Mouse (Mus musculus) large intestine, adult 2 months (tissue): ENCODE measurements around the gene Kmt5b. TPM values are rescaled to one million over a fixed set of nuclear protein-coding genes. Genes with fewer than 3 reads are reported as not detected.
A peak's percentile ranks its signal among the peaks of the same experiment; 100 is the strongest.

Source experiments
- DNase-seq: peaks from one replicate; pipeline ENCODE4 v3.0.0-alpha.2; 2012; ENCODE audit warnings: low read depth, low spot score
- WGBS: fragments of 180-500 bp; shearing (Covaris S2); methylation state at CpG from one replicate; pipeline ENCODE4 v1.1.7; 2018; 5-methylcytosine and 5-hydroxymethylcytosine counted together
- polyA plus RNA-seq: library from polyadenylated mRNA; depleted of rRNA; stranded (reverse); fragments of >200 nt; gene quantifications from 2 replicates; pipeline ENCODE4 v1.2.3, GENCODE M21; 2012

Kmt5b gene
- polyA plus RNA-seq, 1 experiment, result 9.9 TPM

GRCm38 (mm10) chr19:3840214-3840651 lies 73.0 kb downstream of the Kmt5b start:
- WGBS, result 18% methylated on average over 5 of the region's 5 CpGs
- no peak for DNase-seq

GRCm38 (mm10) chr19:3840685-3841084 lies 73.5 kb downstream of the Kmt5b start:
- no peak for DNase-seq
- 58% methylated on average over 5 of the region's 5 CpGs for WGBS

DNA sequence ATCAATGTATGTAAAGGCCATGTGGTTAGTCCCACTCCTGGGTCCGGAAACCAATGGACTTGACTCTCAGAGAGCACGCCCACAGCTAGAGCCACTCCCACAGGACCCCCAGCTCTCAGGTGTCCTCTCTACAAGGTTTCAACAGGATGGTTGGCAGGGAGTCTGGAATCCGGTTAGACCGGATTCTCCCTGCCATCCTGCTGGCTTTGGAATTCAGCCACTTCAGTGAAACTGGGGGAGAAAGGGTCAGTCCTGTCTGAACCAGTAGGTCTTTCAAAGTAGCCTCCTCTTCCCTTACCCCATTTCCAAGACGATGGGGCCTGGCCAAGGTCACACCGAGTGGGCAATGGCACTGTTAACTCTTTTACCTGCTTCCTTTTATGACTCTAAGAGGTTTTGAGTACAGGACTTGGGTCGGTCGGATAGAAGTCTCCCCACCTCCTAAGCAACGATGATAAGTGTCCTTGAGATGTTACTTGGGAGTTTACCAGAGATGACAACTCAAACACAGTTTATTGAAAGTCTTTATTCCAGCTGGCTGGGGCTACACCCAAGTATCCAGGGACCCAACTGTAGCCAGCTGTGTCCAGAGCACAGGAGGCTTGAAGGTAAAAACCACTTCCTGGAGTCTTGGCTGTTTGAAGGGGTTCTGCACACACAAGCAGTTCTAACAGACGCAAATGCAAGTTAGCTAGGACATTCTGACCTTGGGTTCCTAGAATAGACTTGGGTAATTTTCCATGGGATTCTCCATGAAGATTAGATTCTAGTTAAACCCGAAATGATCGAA lies 75.3 kb downstream of the Kmt5b start:
- DNase-seq, result no peak
- WGBS, result 30% methylated on average over 12 of the region's 12 CpGs

GRCm38 (mm10) chr19:3843629-3844028 lies 76.4 kb downstream of the Kmt5b start:
- DNase-seq, result no peak
- WGBS, result 44% methylated on average over 2 of the region's 2 CpGs

DNA sequence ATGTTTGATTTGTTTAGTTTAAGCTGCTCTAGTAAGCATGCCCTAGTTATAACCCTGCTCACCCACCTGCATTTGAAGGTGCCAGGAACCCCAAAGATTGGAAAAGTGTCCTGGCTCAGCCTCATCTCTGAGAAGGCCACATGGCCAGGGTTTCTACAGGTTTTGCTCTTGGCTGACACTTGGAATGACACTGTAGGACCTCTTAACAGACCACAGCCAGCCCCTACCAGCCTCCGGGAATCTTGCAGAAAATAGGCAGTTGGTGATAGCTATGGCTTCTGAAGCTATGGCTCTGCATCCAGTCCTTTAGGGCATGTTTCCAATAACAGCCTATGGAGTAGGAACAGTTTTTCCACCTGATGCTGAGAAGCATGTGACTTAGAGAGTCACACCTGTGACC lies 77.6 kb downstream of the Kmt5b start:
- 88% methylated on average over 1 of the region's 1 CpGs for WGBS
- no peak for DNase-seq

DNA sequence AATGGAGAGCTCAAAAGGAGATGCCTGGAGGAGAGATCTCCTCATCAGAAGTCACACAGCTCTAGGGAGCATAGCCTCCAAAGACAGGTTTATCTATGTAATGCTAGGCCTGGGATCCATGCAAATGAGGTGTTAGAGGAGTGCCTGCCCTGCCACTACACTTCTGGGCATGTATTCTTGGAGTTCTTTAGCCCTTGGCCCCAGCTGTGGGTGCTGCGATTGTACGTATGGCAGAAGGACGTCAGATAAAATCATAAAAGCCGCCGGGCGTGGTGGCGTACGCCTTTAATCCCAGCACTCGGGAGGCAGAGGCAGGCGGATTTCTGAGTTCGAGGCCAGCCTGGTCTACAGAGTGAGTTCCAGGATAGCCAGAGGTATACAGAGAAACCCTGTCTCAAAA lies 78.1 kb downstream of the Kmt5b start:
- WGBS, result 73% methylated on average over 11 of the region's 11 CpGs
- no peak for DNase-seq

DNA sequence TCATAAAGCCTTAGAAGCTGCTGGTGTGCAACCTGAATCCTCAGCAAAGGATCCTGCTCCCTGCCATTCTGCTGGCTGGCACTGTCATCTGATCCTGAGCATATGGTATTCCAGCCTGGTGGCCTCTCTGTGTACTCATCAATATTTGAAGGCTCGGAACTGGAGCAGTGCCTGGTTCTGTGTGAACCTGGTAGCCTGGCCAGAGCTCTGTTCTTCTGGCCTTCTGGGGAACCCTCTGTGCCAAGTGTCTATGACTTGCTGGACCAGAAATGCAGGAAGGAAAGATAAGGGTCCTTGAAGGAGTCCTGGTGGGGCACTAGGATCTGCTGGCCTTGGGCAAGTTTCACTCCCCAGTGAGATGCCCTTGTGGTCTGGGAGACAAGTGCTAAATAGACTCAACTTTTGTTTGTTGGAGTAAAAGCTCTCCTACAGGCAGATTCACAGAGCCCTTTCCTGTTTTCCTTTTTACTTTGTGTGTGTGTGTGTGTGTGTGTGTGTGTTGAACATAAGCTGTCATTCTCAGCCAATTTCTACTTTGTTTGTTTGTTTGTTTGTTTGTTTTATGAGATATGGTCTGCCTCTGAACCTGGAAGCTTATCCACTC lies 78.7 kb downstream of the Kmt5b start:
- DNase-seq, result no peak

DNA sequence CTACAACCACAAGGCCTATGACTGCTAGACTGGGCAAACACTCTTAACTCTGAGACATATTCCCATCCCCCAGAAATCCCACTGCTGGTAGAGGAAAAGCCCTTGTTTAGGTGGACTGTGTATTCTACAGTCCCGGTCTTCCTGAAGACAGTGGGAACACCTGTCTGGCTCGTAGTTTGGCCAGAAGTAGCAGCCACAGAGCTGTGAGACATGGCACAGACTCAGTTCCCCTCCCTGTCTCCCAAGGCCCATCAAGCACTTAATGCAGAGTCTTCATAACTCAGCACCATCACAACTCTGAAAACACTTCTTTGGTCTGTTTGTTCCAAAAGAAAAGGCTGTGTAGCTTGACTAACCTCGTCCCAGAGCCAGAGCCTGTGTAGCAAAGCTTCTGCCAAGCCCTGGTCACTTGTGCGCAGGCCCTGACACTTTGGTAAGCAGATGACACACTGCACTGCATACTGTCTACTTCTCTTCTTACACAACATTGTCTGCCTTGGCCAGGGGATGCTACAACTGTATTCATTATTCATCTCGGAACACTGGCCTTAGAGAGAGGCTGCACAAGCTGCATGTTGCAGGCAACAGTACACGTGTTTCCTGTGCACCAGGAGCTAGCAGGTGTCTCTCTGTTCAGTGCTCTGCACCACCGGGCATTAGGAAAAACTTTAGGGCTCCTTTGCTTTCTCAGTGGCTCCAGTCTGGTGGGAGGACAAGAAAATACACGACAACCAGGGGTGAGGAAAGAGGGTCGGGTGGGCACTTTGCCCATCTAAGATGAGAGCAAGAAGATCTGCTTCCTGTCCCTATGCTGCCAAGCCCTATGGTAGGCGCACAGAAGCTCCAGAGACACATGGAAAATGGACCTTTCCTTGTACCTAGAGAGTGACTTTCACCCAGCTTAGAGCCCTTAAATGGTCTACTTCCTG lies 79.7 kb downstream of the Kmt5b start:
- DNase-seq, result no peak
- WGBS, result 53% methylated on average over 10 of the region's 10 CpGs

More for the DNA sequence above, 78.7 kb downstream of the Kmt5b start:
- WGBS, result 48% methylated on average over 1 of the region's 1 CpGs

GRCm38 (mm10) chr19:3847711-3848110 lies 80.5 kb downstream of the Kmt5b start:
- DNase-seq, result no peak
- 80% methylated on average over 5 of the region's 5 CpGs for WGBS

GRCm38 (mm10) chr19:3848207-3848808 lies 81.1 kb downstream of the Kmt5b start:
- 16% methylated on average over 7 of the region's 7 CpGs for WGBS

GRCm38 (mm10) chr19:3849251-3849650 lies 82.0 kb downstream of the Kmt5b start:
- WGBS, result 63% methylated on average over 2 of the region's 2 CpGs
- no peak for DNase-seq

More at GRCm38 (mm10) chr19:3848207-3848808, 81.1 kb downstream of the Kmt5b start:
- no peak for DNase-seq

- no peak for DNase-seq
- 24% methylated on average over 5 of the region's 5 CpGs for WGBS
Observed at GRCm38 (mm10) chr19:3850076-3850475, 82.9 kb downstream of the Kmt5b start.

DNA sequence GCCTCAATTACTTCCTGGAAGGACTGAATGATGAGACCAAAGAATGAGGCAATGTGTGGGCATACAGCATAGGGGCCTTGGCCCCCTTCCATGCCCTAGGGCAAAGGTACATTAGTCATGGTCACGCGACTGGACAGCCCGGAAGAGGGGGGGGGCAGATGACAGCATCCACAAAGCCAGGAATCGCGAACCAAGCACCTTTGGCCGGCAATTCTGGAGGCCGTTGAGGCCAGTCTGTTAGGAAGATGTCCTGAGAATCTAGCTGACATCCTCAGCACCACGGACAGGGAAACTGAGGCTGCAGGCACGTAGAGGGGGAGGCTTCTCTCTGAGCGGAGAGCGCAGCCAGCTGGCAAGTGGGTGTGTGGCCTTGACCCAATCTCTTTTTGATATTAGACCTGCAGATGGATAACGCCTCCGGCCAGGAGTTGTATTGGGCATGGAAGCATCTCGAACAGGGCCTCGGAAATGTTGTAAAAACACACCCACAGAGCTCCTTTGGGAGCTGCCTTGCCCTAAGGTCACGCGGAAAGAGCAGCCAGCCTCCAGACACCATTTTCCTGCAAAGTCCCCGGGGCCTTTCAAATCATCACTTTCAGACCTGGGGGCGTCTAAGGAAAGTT lies 83.7 kb downstream of the Kmt5b start:
- WGBS, result 5% methylated on average over 19 of the region's 19 CpGs
- DNase-seq, result no peak

DNA sequence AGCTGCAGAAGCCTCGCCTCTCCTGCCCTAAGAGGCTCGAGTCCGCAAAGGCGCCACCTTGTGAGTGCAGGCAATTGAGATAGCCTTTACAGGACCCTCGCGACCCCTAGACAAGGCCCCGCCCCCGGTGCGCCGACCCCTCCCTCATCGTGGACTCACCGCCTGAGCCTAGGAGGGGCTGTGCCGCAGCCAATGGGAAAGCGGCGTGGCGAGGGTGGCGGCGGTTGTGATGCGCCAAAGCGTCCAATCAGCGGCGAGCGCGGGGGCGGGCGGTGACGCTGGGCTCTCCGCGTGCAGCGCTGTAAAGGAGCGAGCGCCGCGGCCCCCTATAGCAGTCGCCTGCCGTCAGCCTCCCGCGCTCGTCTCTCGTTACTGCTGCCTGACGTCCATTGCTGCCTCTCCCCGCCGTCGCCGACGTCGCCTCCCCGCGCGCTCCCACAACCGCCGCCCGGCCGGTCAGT lies 84.3 kb downstream of the Kmt5b start, which contains the start of gene Chka:
Gene Chka (plus strand): TSS at position 272 of the 461 bp plus-strand sequence.
- under 1% methylated on average over 53 of the region's 54 CpGs for WGBS
- DNase-seq, result peak; percentile 83

GRCm38 (mm10) chr19:3851979-3852681 lies 84.9 kb downstream of the Kmt5b start:
- under 1% methylated on average over 67 of the region's 74 CpGs for WGBS

GRCm38 (mm10) chr19:3853121-3853520 lies 85.9 kb downstream of the Kmt5b start:
- DNase-seq, result no peak
- WGBS, result 70% methylated on average over 10 of the region's 10 CpGs

More at GRCm38 (mm10) chr19:3851979-3852681, 84.9 kb downstream of the Kmt5b start:
- no peak for DNase-seq

DNA sequence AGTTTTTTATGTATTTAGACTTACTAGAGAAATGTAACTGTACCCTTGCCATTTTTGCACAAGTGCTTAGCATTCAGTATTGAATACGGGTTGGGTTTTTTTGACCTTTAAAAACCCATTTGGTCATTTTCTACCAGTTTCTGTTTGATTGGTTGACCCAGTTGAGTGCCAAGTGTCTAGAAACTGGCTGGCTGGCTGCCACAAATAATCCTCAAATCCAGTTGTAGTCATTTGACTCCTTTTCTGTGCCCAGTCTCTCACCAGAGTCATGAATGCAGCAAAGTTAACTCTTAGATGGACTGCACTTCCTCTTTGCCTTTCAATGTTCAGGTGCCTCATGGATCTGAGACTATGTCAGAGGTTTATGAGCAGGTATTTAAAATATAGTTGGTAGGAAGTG lies 86.7 kb downstream of the Kmt5b start:
- no peak for DNase-seq
- WGBS, result 84% methylated on average over 1 of the region's 1 CpGs

GRCm38 (mm10) chr19:3855091-3855490 lies 87.9 kb downstream of the Kmt5b start:
- DNase-seq, result no peak
- 14% methylated on average over 6 of the region's 6 CpGs for WGBS
